Mouse (Mus musculus) liver, embryonic 12.5 days (tissue): Measurements from ENCODE around the gene Uqcc2. TPM values are rescaled to one million over a fixed set of nuclear protein-coding genes. Genes with fewer than 3 reads are reported as not detected.

Experiments
- microRNA-seq: library from miRNA; unstranded; fragments of <30 nt; microRNA quantifications from one replicate; pipeline ENCODE4, GENCODE M21; 2017
- polyA plus RNA-seq: library from polyadenylated mRNA; unstranded; fragments of >200 nt; fragmentation: Nextera tagmentation; extraction: Ambion mirVana; gene quantifications from 2 replicates; pipeline ENCODE4 v1.2.1, GENCODE M21; 2016

Gene Uqcc2
- polyA plus RNA-seq, 1 experiment from 2014 or later = 262 TPM

Small RNA genes lying within 50 kb of the gene (microRNA-seq; reads per million reads assigned to microRNA genes)
- not detected for gene Mir7677

Other genes starting within 250 kb of the Uqcc2 start
- gene Kifc5b, start 216.8 kb downstream of the Uqcc2 start, polyA plus RNA-seq = 6.6 and 8.1 TPM in 2 replicates
- gene Phf1, start 200.9 kb downstream of the Uqcc2 start, polyA plus RNA-seq = 2.7 TPM in 2 replicates
- gene Cuta, start 194.3 kb downstream of the Uqcc2 start, polyA plus RNA-seq = 119 and 129 TPM in 2 replicates
- 0.29 and 0.36 TPM in 2 replicates for gene Syngap1, start 192.7 kb downstream of the Uqcc2 start, polyA plus RNA-seq
- gene Zbtb9, start 160.7 kb downstream of the Uqcc2 start, polyA plus RNA-seq = 8.9 and 9.2 TPM in 2 replicates
- gene Bak1, start 104.9 kb downstream of the Uqcc2 start, polyA plus RNA-seq = 2.7 and 3.2 TPM in 2 replicates
- gene Itpr3, start 76.6 kb downstream of the Uqcc2 start, polyA plus RNA-seq = 1.2 and 1.3 TPM in 2 replicates
- 0.13 TPM in 1 of 2 replicates, not detected in the other for gene Ip6k3, start 33.9 kb upstream of the Uqcc2 start, polyA plus RNA-seq
- gene Lemd2, start 70.6 kb upstream of the Uqcc2 start, polyA plus RNA-seq = 13.1 and 13.9 TPM in 2 replicates